Comparison of ENCODE assay signal across 8 mouse cellular contexts in genomic region chr1:136466143-136466811, GRCm38 (mm10). TPM values are rescaled to one million over a fixed set of nuclear protein-coding genes. Genes with fewer than 3 reads are reported as not detected.
DNase-seq lines count a peak whose midpoint lies in the region; ATAC-seq and TF ChIP-seq lines count a peak whose summit lies in the region.

Kif14 (plus strand) TSS chr1:136466343.

- H3K9me3 ChIP-seq in megakaryocyte, embryonic 14.5 days: no peaks in the 10 kb centered on the region

- H3K27ac ChIP-seq in gastrocnemius, adult 2 months: no peak within 1 kb of the TSS

- no peak for TF ChIP-seq CTCF in gastrocnemius, adult 2 months (IDR thresholded peaks at IDR 0.05)

- peak; percentile 100 for DNase-seq in ZHBTc4 (ENCODE audit: low read depth, low spot score)
- peak; percentile 95 for DNase-seq in gastrocnemius, adult 2 months
- DNase-seq in hindlimb bud, embryonic 11.5 days (ENCODE audit: extremely low spot score, low read depth, low spot score): peak; percentile 89
- DNase-seq in left cerebral cortex, adult 8-10 months (ENCODE audit: low spot score in 2 of 2): peak; percentile 75 to 92
- DNase-seq in right cerebral cortex, postnatal 10 days (ENCODE audit: low spot score in 2 of 2): peak; percentile 96
- peak; percentile 91 for DNase-seq in urinary bladder, postnatal 25 days (ENCODE audit: low spot score)

- peak within 1 kb of the TSS; percentile 78 for H3K4me3 ChIP-seq in gastrocnemius, adult 2 months
- H3K4me3 ChIP-seq in megakaryocyte, embryonic 14.5 days (replicated peaks): peak within 1 kb of the TSS; percentile 95

- intact Hi-C loops in gastrocnemius, adult 2 months (cut with DNase I): no loop called here

- peaks cover 41% of the 10 kb centered on the region for H3K4me1 ChIP-seq in megakaryocyte, embryonic 14.5 days

- H3K27me3 ChIP-seq in megakaryocyte, embryonic 14.5 days (replicated peaks): no peaks in the 10 kb centered on the region

- H3K36me3 ChIP-seq in megakaryocyte, embryonic 14.5 days (replicated peaks; ENCODE audit: low read length): peaks cover 28% of the 10 kb centered on the region

- peak; percentile 100 for ATAC-seq in common myeloid progenitor, adult 5-6 weeks (replicated peaks; ENCODE audit: low read depth, poor library complexity, severe bottlenecking)

RNA-seq across cellular contexts. Expression of gene Kif14, which starts in this region (rescaled TPM):
- total RNA-seq in common myeloid progenitor, adult 5-6 weeks (2017): 24.7 and 25.5 TPM in 2 replicates
- total RNA-seq in gastrocnemius, adult 2 months (2021): under 1 TPM in 1 of 2 experiments, not detected in 1; 0.08 TPM
- total RNA-seq in left cerebral cortex, adult 8-10 months (2022): under 1 TPM; 0.07 to 0.37 (median 0.19) TPM
- polyA plus RNA-seq in megakaryocyte, embryonic 14.5 days (2012; ENCODE audit: insufficient read depth, low replicate concordance): 0.32 and 0.73 TPM in 2 replicates

Comparison
In these comparisons a context has a peak if more than half of its experiments do, and no peak if none do; other contexts are left out.
1. RNA of gene Kif14 (total RNA-seq): 24.7 to 25.5 TPM in common myeloid progenitor, adult 5-6 weeks; 0.07 to 0.37 TPM in left cerebral cortex, adult 8-10 months and 0.08 TPM in gastrocnemius, adult 2 months; every median in the first group is over 10 times any median in the second.
2. Peak in DNase-seq and H3K4me3 ChIP-seq in gastrocnemius, adult 2 months; RNA of the gene not detected or under 1 TPM.
3. Peak in DNase-seq in left cerebral cortex, adult 8-10 months; RNA of the gene not detected or under 1 TPM.
4. Peak in every context shown above with its lines, with median percentiles within 50 percentile points of each other: DNase-seq.